ENCODE assay signal across 8 mouse cellular contexts in genomic region chr4:89532462-89532861, GRCm38 (mm10).
DNase-seq lines count a peak whose midpoint lies in the region; ATAC-seq and TF ChIP-seq lines count a peak whose summit lies in the region.

No protein-coding gene starts in this region.

- H3K4me2 ChIP-seq in forebrain, embryonic 13.5 days, result no peak overlapping the region
- no peak overlapping the region for H3K4me2 ChIP-seq in forebrain, embryonic 12.5 days
- no peak overlapping the region for H3K4me2 ChIP-seq in liver, embryonic 12.5 days
- no peak overlapping the region for H3K4me2 ChIP-seq in embryonic facial prominence, embryonic 14.5 days (ENCODE audit: low read depth, low read length)

- peak; percentile 19 for DNase-seq in liver, adult 2 months (ENCODE audit: extremely low read depth, low read depth, low spot score)
- DNase-seq in adrenal gland, postnatal 36 days, result peak; percentile 39 to 66
- DNase-seq in embryonic facial prominence, embryonic 14.5 days (ENCODE audit: low spot score), result peak; percentile 37
- DNase-seq in left cerebral cortex, postnatal 4 days, result peak; percentile 56
- peak; percentile 54 for DNase-seq in retina, postnatal 1 day

- no peaks in the 10 kb centered on the region for H3K9me3 ChIP-seq in forebrain, embryonic 13.5 days (replicated peaks)
- no peaks in the 10 kb centered on the region for H3K9me3 ChIP-seq in forebrain, embryonic 12.5 days
- H3K9me3 ChIP-seq in liver, embryonic 12.5 days (replicated peaks), result no peaks in the 10 kb centered on the region
- no peaks in the 10 kb centered on the region for H3K9me3 ChIP-seq in embryonic facial prominence, embryonic 14.5 days (ENCODE audit: control insufficient read depth, low read length)

- intact Hi-C loops in left cerebral cortex, postnatal 4 days (cut with DNase I), result no loop called here

- ATAC-seq in forebrain, embryonic 13.5 days, result peak; percentile 41; the same call in 1 of the 2 replicates
- ATAC-seq in forebrain, embryonic 12.5 days (ENCODE audit: low FRiP score), result no peak
- ATAC-seq in liver, embryonic 12.5 days, result no peak
- no peak for ATAC-seq in embryonic facial prominence, embryonic 14.5 days (ENCODE audit: low read depth)

- peak; percentile 69 for TF ChIP-seq CTCF in liver, adult 2 months (IDR thresholded peaks at IDR 0.05; ENCODE audit: low read depth, low read length)

- TF ChIP-seq POLR2A in liver, adult 2 months (IDR thresholded peaks at IDR 0.05; ENCODE audit: extremely low read depth, insufficient read depth, low read length), result no peak

- WGBS in forebrain, embryonic 13.5 days, result 12% methylated on average over 4 of the region's 4 CpGs
- WGBS in forebrain, embryonic 12.5 days, result 7% methylated on average over 4 of the region's 4 CpGs
- WGBS in liver, adult 2 months, result 13% methylated on average over 4 of the region's 4 CpGs
- 12% methylated on average over 4 of the region's 4 CpGs for WGBS in liver, embryonic 12.5 days (ENCODE audit: insufficient replicate concordance)
- WGBS in embryonic facial prominence, embryonic 14.5 days, result 10% methylated on average over 4 of the region's 4 CpGs

- H3K4me3 ChIP-seq in forebrain, embryonic 13.5 days, result no peak overlapping the region
- no peak overlapping the region for H3K4me3 ChIP-seq in forebrain, embryonic 12.5 days (replicated peaks)
- H3K4me3 ChIP-seq in liver, adult 2 months (ENCODE audit: insufficient read depth, low read depth, low read length), result no peak overlapping the region
- H3K4me3 ChIP-seq in liver, embryonic 12.5 days, result no peak overlapping the region
- H3K4me3 ChIP-seq in embryonic facial prominence, embryonic 14.5 days (ENCODE audit: low read depth, low read length), result no peak overlapping the region

- H3K79me2 ChIP-seq in liver, adult 2 months (ENCODE audit: control insufficient read depth, insufficient read depth, low read length), result no peaks in the 10 kb centered on the region

- no peak overlapping the region for H3K27ac ChIP-seq in forebrain, embryonic 13.5 days
- no peak overlapping the region for H3K27ac ChIP-seq in forebrain, embryonic 12.5 days
- no peak overlapping the region for H3K27ac ChIP-seq in liver, adult 2 months (replicated peaks; ENCODE audit: insufficient read depth, low read depth, low read length)
- no peak overlapping the region for H3K27ac ChIP-seq in liver, embryonic 12.5 days
- no peak overlapping the region for H3K27ac ChIP-seq in embryonic facial prominence, embryonic 14.5 days (replicated peaks; ENCODE audit: low read depth, low read length)

- peaks cover 1% of the 10 kb centered on the region; the same call in 1 of the 2 replicates for H3K27me3 ChIP-seq in forebrain, embryonic 13.5 days
- peaks cover 9% of the 10 kb centered on the region; the same call in 1 of the 2 replicates for H3K27me3 ChIP-seq in forebrain, embryonic 12.5 days
- H3K27me3 ChIP-seq in liver, adult 2 months (ENCODE audit: control insufficient read depth, insufficient read depth, low read length), result no peaks in the 10 kb centered on the region
- H3K27me3 ChIP-seq in liver, embryonic 12.5 days (replicated peaks), result peaks cover 18% of the 10 kb centered on the region; the same call in 1 of the 2 replicates
- H3K27me3 ChIP-seq in embryonic facial prominence, embryonic 14.5 days (replicated peaks; ENCODE audit: control insufficient read depth, insufficient read depth, low read length), result peaks cover 6% of the 10 kb centered on the region

- no peaks in the 10 kb centered on the region for H3K4me1 ChIP-seq in forebrain, embryonic 13.5 days
- H3K4me1 ChIP-seq in forebrain, embryonic 12.5 days, result no peaks in the 10 kb centered on the region
- H3K4me1 ChIP-seq in liver, adult 2 months (ENCODE audit: control insufficient read depth, insufficient read depth, low read length), result no peaks in the 10 kb centered on the region
- H3K4me1 ChIP-seq in liver, embryonic 12.5 days, result no peaks in the 10 kb centered on the region
- no peaks in the 10 kb centered on the region for H3K4me1 ChIP-seq in embryonic facial prominence, embryonic 14.5 days (ENCODE audit: control insufficient read depth, insufficient read depth, low read length)

- H3K36me3 ChIP-seq in forebrain, embryonic 13.5 days (ENCODE audit: poor library complexity, severe bottlenecking), result no peaks in the 10 kb centered on the region
- no peaks in the 10 kb centered on the region for H3K36me3 ChIP-seq in forebrain, embryonic 12.5 days (replicated peaks)
- no peaks in the 10 kb centered on the region for H3K36me3 ChIP-seq in liver, adult 2 months (ENCODE audit: control insufficient read depth, insufficient read depth, low read length)
- H3K36me3 ChIP-seq in liver, embryonic 12.5 days, result no peaks in the 10 kb centered on the region
- no peaks in the 10 kb centered on the region for H3K36me3 ChIP-seq in embryonic facial prominence, embryonic 14.5 days (ENCODE audit: control insufficient read depth, insufficient read depth, low read length)

- no peak overlapping the region for H3K9ac ChIP-seq in forebrain, embryonic 13.5 days
- H3K9ac ChIP-seq in forebrain, embryonic 12.5 days, result no peak overlapping the region
- H3K9ac ChIP-seq in liver, adult 2 months (ENCODE audit: low read depth, low read length), result no peak overlapping the region
- no peak overlapping the region for H3K9ac ChIP-seq in liver, embryonic 12.5 days
- no peak overlapping the region for H3K9ac ChIP-seq in embryonic facial prominence, embryonic 14.5 days (ENCODE audit: low read depth, low read length)
